Mouse (Mus musculus) olfactory bulb, adult 2 months (tissue): Measurements from ENCODE around the gene Gm3187. TPM values are rescaled to one million over a fixed set of nuclear protein-coding genes. Genes with fewer than 3 reads are reported as not detected.
"Not testable (repeated sequence)": the region's sequence is repeated elsewhere in the genome, so short reads cannot be mapped to it uniquely, and the experiment has no call there.

Experiments
- H3K27ac ChIP-seq: fragments of 200-500 bp; 2 replicates; pipeline ENCODE4 v1.5.1; 2012; ENCODE audit warnings: low read depth, low read length; ENCODE audit not compliant: insufficient read depth
- H3K4me1 ChIP-seq: fragments of 200-500 bp; 2 replicates; pipeline ENCODE4 v1.6.1; 2012; ENCODE audit warnings: low read length; ENCODE audit not compliant: control insufficient read depth, insufficient read depth
- H3K4me3 ChIP-seq: fragments of 200-500 bp; 2 replicates; pipeline ENCODE4 v1.5.1; 2012; ENCODE audit warnings: mild to moderate bottlenecking, low read depth, low read length, moderate library complexity; ENCODE audit not compliant: insufficient read depth
- WGBS: fragments of 180-500 bp; shearing (Covaris S2); methylation state at CpG from one replicate; pipeline ENCODE4 v1.1.7; 2018; 5-methylcytosine and 5-hydroxymethylcytosine counted together
- polyA plus RNA-seq: library from polyadenylated mRNA; stranded (reverse); fragments of >200 nt; gene quantifications from 2 replicates; pipeline ENCODE4 v1.2.4, GENCODE M21; 2012; ENCODE audit warnings: low replicate concordance; ENCODE audit not compliant: missing spikeins, insufficient read depth, insufficient read length

The Gm3187 gene
- not detected in 2 replicates for polyA plus RNA-seq

- H3K4me3 ChIP-seq, H3K27ac ChIP-seq, H3K4me1 ChIP-seq: not testable (repeated sequence)
- 89% methylated on average over 4 of the region's 5 CpGs for WGBS
These were observed at the start of gene Gm3187 for GRCm38 (mm10) chr14:5483907-5484306. Gm3187 (plus strand) TSS chr14:5484207.

GRCm38 (mm10) chr14:5455367-5455766 is 28.6 kb upstream of the Gm3187 start, which contains the start of gene Gm3194:
Gm3194 (minus strand) TSS chr14:5455467.
- no CpG with 5 or more reads among the region's 3 CpGs for whole genome bisulfite sequencing
- not testable (repeated sequence) for H3K4me1 ChIP-seq, H3K4me3 ChIP-seq, H3K27ac ChIP-seq

GRCm38 (mm10) chr14:5460469-5460868 is 23.5 kb upstream of the Gm3187 start:
- not testable (repeated sequence) for H3K4me1 ChIP-seq, H3K4me3 ChIP-seq, H3K27ac ChIP-seq
- no CpG with 5 or more reads among the region's 19 CpGs for WGBS

GRCm38 (mm10) chr14:5477730-5478129 is 6.3 kb upstream of the Gm3187 start, which contains the start of gene Gm8246:
Gm8246 (minus strand) TSS chr14:5477830.
- no CpG with 5 or more reads among the region's 3 CpGs for WGBS
- not testable (repeated sequence) for H3K27ac ChIP-seq, H3K4me1 ChIP-seq, H3K4me3 ChIP-seq

- WGBS: no CpG with 5 or more reads among the region's 35 CpGs
- H3K4me3 ChIP-seq, H3K27ac ChIP-seq, H3K4me1 ChIP-seq: not testable (repeated sequence)
These were observed 17.4 kb downstream of the Gm3187 start, which contains the start of gene Gm3488 for GRCm38 (mm10) chr14:5501374-5501773. Gm3488 (plus strand) TSS chr14:5501674.

- no CpG with 5 or more reads among the region's 2 CpGs for WGBS
- H3K4me1 ChIP-seq, H3K4me3 ChIP-seq, H3K27ac ChIP-seq: not testable (repeated sequence)
These were observed 54.2 kb downstream of the Gm3187 start, which contains the start of gene Gm3532 for GRCm38 (mm10) chr14:5538196-5538595. Gm3532 (plus strand) TSS chr14:5538496.

Other genes starting within 250 kb of the Gm3187 start
- gene Gm3526, start 223.6 kb upstream of the Gm3187 start, polyA plus RNA-seq: not detected in 2 replicates
- not detected in 2 replicates for gene Gm3542, start 149.3 kb upstream of the Gm3187 start, polyA plus RNA-seq
- gene Gm3500, start 95.2 kb upstream of the Gm3187 start, polyA plus RNA-seq: not detected in 2 replicates
- not detected in 2 replicates for gene Gm3194, start 28.7 kb upstream of the Gm3187 start, polyA plus RNA-seq
- gene Gm8246, start 6.4 kb upstream of the Gm3187 start, polyA plus RNA-seq: not detected in 2 replicates
- gene Gm3488, start 17.5 kb downstream of the Gm3187 start, polyA plus RNA-seq: not detected in 2 replicates
- not detected in 2 replicates for gene Gm3532, start 54.3 kb downstream of the Gm3187 start, polyA plus RNA-seq
- not detected in 2 replicates for gene Gm8265, start 148.8 kb downstream of the Gm3187 start, polyA plus RNA-seq
- not detected in 2 replicates for gene Gm9603, start 203.2 kb downstream of the Gm3187 start, polyA plus RNA-seq